In the genomic region with DNA sequence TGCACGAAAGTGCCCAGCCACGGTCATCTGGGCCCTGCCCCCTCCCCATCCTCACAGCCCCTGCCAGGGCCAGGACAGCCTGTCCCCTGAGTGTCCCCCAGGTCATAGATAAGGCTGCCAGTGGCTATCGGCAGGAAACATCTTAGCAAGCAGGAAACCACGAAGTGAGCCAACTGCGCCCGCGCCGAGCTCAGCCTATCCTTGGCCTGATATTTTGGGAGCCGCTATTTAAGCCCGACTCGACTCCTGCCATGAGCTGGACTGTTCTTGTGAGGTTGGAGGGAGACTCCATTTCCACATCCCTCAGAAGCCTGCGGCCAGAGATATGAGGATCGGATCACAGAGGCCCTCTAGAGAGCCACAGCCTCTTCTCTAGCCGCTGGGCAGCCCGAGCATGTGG, we compare ENCODE assay signal across 9 mouse cellular contexts. TPM values are rescaled to one million over a fixed set of nuclear protein-coding genes. Genes with fewer than 3 reads are reported as not detected.
DNase-seq lines count a peak whose midpoint lies in the region; ATAC-seq lines count a peak whose summit lies in the region.
"Had no signal": no experiment of that assay in that cellular context is flagged by ENCODE, and none has a peak within 500 bp of the region (broad histone marks: within the 10 kb centered on the region; RNA-seq: fewer than 3 reads in every experiment).

No protein-coding gene starts in this region.

- H3K9ac ChIP-seq in midbrain, embryonic 16.5 days (ENCODE audit: low read depth, low read length), result no peak overlapping the region
- H3K9ac ChIP-seq in midbrain, embryonic 13.5 days (replicated peaks), result no peak overlapping the region
- peak overlapping the region; percentile 34; the same call in 1 of the 2 replicates for H3K9ac ChIP-seq in heart, embryonic 15.5 days

- no peak overlapping the region for H3K4me2 ChIP-seq in midbrain, embryonic 16.5 days (ENCODE audit: low read length)
- no peak overlapping the region for H3K4me2 ChIP-seq in midbrain, embryonic 13.5 days (replicated peaks)
- peak overlapping the region; percentile 34 for H3K4me2 ChIP-seq in heart, embryonic 15.5 days

- 0 out of 2 replicates have a peak overlapping the region, but pooled peaks have one; percentile 52 for H3K27ac ChIP-seq in midbrain, embryonic 16.5 days (ENCODE audit: low read length)
- H3K27ac ChIP-seq in midbrain, embryonic 13.5 days, result no peak overlapping the region
- peak overlapping the region; percentile 83 for H3K27ac ChIP-seq in heart, embryonic 15.5 days

- no peaks in the 10 kb centered on the region for H3K4me1 ChIP-seq in midbrain, embryonic 16.5 days (ENCODE audit: control insufficient read depth, insufficient read depth, low read length)
- no peaks in the 10 kb centered on the region for H3K4me1 ChIP-seq in midbrain, embryonic 13.5 days (replicated peaks)
- H3K4me1 ChIP-seq in heart, embryonic 15.5 days (replicated peaks), result peaks cover 11% of the 10 kb centered on the region

- ATAC-seq in midbrain, embryonic 16.5 days, result no peak
- ATAC-seq in midbrain, embryonic 13.5 days, result no peak
- ATAC-seq in common myeloid progenitor, adult 5-6 weeks (replicated peaks; ENCODE audit: low read depth, poor library complexity, severe bottlenecking), result peak; percentile 87
- ATAC-seq in heart, embryonic 15.5 days (replicated peaks; ENCODE audit: insufficient number of reproducible peaks, insufficient read depth, low FRiP score, low read depth), result peak; percentile 87
- ATAC-seq in megakaryocyte-erythroid progenitor cell, adult 5-6 weeks (replicated peaks; ENCODE audit: low FRiP score, low TSS enrichment, poor library complexity, severe bottlenecking), result peak; percentile 87
- ATAC-seq in cerebellum, adult (ENCODE audit: insufficient number of reproducible peaks, low FRiP score, low TSS enrichment), result no peak

- no peaks in the 10 kb centered on the region for H3K36me3 ChIP-seq in midbrain, embryonic 16.5 days (ENCODE audit: control insufficient read depth, insufficient read depth, low read length)
- no peaks in the 10 kb centered on the region for H3K36me3 ChIP-seq in midbrain, embryonic 13.5 days
- H3K36me3 ChIP-seq in heart, embryonic 15.5 days, result no peaks in the 10 kb centered on the region

- WGBS in midbrain, embryonic 16.5 days, result 88% methylated on average over 15 of the region's 15 CpGs
- WGBS in midbrain, embryonic 13.5 days, result 95% methylated on average over 15 of the region's 15 CpGs
- WGBS in heart, embryonic 15.5 days, result 34% methylated on average over 15 of the region's 15 CpGs

- no peak overlapping the region for H3K4me3 ChIP-seq in midbrain, embryonic 16.5 days (ENCODE audit: low read depth, low read length)
- no peak overlapping the region for H3K4me3 ChIP-seq in midbrain, embryonic 13.5 days (replicated peaks)
- H3K4me3 ChIP-seq in heart, embryonic 15.5 days, result no peak overlapping the region
- H3K4me3 ChIP-seq: myocyte had no signal

- H3K27me3 ChIP-seq in midbrain, embryonic 16.5 days (ENCODE audit: control insufficient read depth, insufficient read depth, low read depth, low read length), result no peaks in the 10 kb centered on the region
- H3K27me3 ChIP-seq in midbrain, embryonic 13.5 days, result no peaks in the 10 kb centered on the region
- H3K27me3 ChIP-seq in heart, embryonic 15.5 days, result no peaks in the 10 kb centered on the region

- DNase-seq in kidney, postnatal 4 days, result peak; percentile 65 to 78
- DNase-seq in cerebellum, postnatal 25 days, result no peak

- no peaks in the 10 kb centered on the region for H3K9me3 ChIP-seq in midbrain, embryonic 16.5 days (replicated peaks; ENCODE audit: control insufficient read depth, low read length, poor library complexity, severe bottlenecking)
- no peaks in the 10 kb centered on the region for H3K9me3 ChIP-seq in midbrain, embryonic 13.5 days
- H3K9me3 ChIP-seq in heart, embryonic 15.5 days (replicated peaks), result no peaks in the 10 kb centered on the region

RNA-seq across cellular contexts. Expression of a gene that starts 28.5 kb away (rescaled TPM):
- polyA plus RNA-seq in midbrain, embryonic 16.5 days (2015; fragmentation: Nextera tagmentation; extraction: Ambion mirVana), result 288 and 297 TPM in 2 replicates
- 259 and 266 TPM in 2 replicates for polyA plus RNA-seq in midbrain, embryonic 13.5 days (2015; fragmentation: Nextera tagmentation; extraction: Ambion mirVana)
- total RNA-seq in common myeloid progenitor, adult 5-6 weeks (2017), result 86.6 and 88.2 TPM in 2 replicates
- 96.3 and 113 TPM in 2 replicates for polyA plus RNA-seq in heart, embryonic 15.5 days (2015; fragmentation: Nextera tagmentation; extraction: Ambion mirVana)
- total RNA-seq in megakaryocyte-erythroid progenitor cell, adult 5-6 weeks (2014; fragmentation: Nextera tagmentation), result 110 and 155 TPM in 2 replicates
- total RNA-seq in megakaryocyte-erythroid progenitor cell, adult 5-6 weeks (2017), result 63.6 and 64.8 TPM in 2 replicates

RNA-seq across cellular contexts. Expression of a gene that starts 36.7 kb away (rescaled TPM):
- 9.7 and 11.3 TPM in 2 replicates for polyA plus RNA-seq in midbrain, embryonic 16.5 days (2015; fragmentation: Nextera tagmentation; extraction: Ambion mirVana)
- polyA plus RNA-seq in midbrain, embryonic 13.5 days (2015; fragmentation: Nextera tagmentation; extraction: Ambion mirVana), result 19.3 and 19.8 TPM in 2 replicates
- 51.2 and 57.6 TPM in 2 replicates for total RNA-seq in common myeloid progenitor, adult 5-6 weeks (2017)
- polyA plus RNA-seq in heart, embryonic 15.5 days (2015; fragmentation: Nextera tagmentation; extraction: Ambion mirVana), result 14.8 and 15.9 TPM in 2 replicates
- total RNA-seq in megakaryocyte-erythroid progenitor cell, adult 5-6 weeks (2014; fragmentation: Nextera tagmentation), result 6.8 and 12.5 TPM in 2 replicates
- total RNA-seq in megakaryocyte-erythroid progenitor cell, adult 5-6 weeks (2017), result 7.4 and 11.2 TPM in 2 replicates

RNA-seq across cellular contexts. Expression of a gene that starts 48.8 kb away (rescaled TPM):
- 111 and 112 TPM in 2 replicates for polyA plus RNA-seq in midbrain, embryonic 16.5 days (2015; fragmentation: Nextera tagmentation; extraction: Ambion mirVana)
- polyA plus RNA-seq in midbrain, embryonic 13.5 days (2015; fragmentation: Nextera tagmentation; extraction: Ambion mirVana), result 116 and 121 TPM in 2 replicates
- 42.5 and 56.2 TPM in 2 replicates for total RNA-seq in common myeloid progenitor, adult 5-6 weeks (2017)
- polyA plus RNA-seq in heart, embryonic 15.5 days (2015; fragmentation: Nextera tagmentation; extraction: Ambion mirVana), result 41.0 and 45.6 TPM in 2 replicates
- 42.0 and 49.1 TPM in 2 replicates for total RNA-seq in megakaryocyte-erythroid progenitor cell, adult 5-6 weeks (2014; fragmentation: Nextera tagmentation)
- 47.2 and 58.1 TPM in 2 replicates for total RNA-seq in megakaryocyte-erythroid progenitor cell, adult 5-6 weeks (2017)

RNA-seq across cellular contexts. Expression of a gene that starts 50.5 kb away (rescaled TPM):
- polyA plus RNA-seq in midbrain, embryonic 16.5 days (2015; fragmentation: Nextera tagmentation; extraction: Ambion mirVana), result 3.6 and 4.0 TPM in 2 replicates
- polyA plus RNA-seq in midbrain, embryonic 13.5 days (2015; fragmentation: Nextera tagmentation; extraction: Ambion mirVana), result 2.7 and 4.3 TPM in 2 replicates
- 7.2 and 7.6 TPM in 2 replicates for total RNA-seq in common myeloid progenitor, adult 5-6 weeks (2017)
- polyA plus RNA-seq in heart, embryonic 15.5 days (2015; fragmentation: Nextera tagmentation; extraction: Ambion mirVana), result 18.5 and 19.5 TPM in 2 replicates
- 4.0 and 4.4 TPM in 2 replicates for total RNA-seq in megakaryocyte-erythroid progenitor cell, adult 5-6 weeks (2014; fragmentation: Nextera tagmentation)
- 2.3 and 5.1 TPM in 2 replicates for total RNA-seq in megakaryocyte-erythroid progenitor cell, adult 5-6 weeks (2017)

RNA-seq across cellular contexts. Expression of a gene that starts 54.9 kb away (rescaled TPM):
- polyA plus RNA-seq in midbrain, embryonic 16.5 days (2015; fragmentation: Nextera tagmentation; extraction: Ambion mirVana), result not detected in 2 replicates
- not detected in 2 replicates for polyA plus RNA-seq in midbrain, embryonic 13.5 days (2015; fragmentation: Nextera tagmentation; extraction: Ambion mirVana)
- not detected in 2 replicates for total RNA-seq in common myeloid progenitor, adult 5-6 weeks (2017)
- not detected in 2 replicates for polyA plus RNA-seq in heart, embryonic 15.5 days (2015; fragmentation: Nextera tagmentation; extraction: Ambion mirVana)
- total RNA-seq in megakaryocyte-erythroid progenitor cell, adult 5-6 weeks (2014; fragmentation: Nextera tagmentation), result not detected in 2 replicates
- not detected in 2 replicates for total RNA-seq in megakaryocyte-erythroid progenitor cell, adult 5-6 weeks (2017)
- polyA plus RNA-seq: myocyte had no signal

Comparison
In these comparisons a context has a peak if more than half of its experiments do, and no peak if none do; other contexts are left out.
1. ATAC-seq: peak in common myeloid progenitor, adult 5-6 weeks (single experiment), heart, embryonic 15.5 days (single experiment) and megakaryocyte-erythroid progenitor cell, adult 5-6 weeks (single experiment); none in midbrain, embryonic 16.5 days (single experiment), midbrain, embryonic 13.5 days (single experiment) and cerebellum, adult (single experiment).
2. DNase-seq: peak in kidney, postnatal 4 days (2 of 2); none in cerebellum, postnatal 25 days (0 of 2).